Mouse (Mus musculus) liver, embryonic 14 days (tissue): ENCODE measurements around the gene Tdp1. TPM values are rescaled to one million over a fixed set of nuclear protein-coding genes. Genes with fewer than 3 reads are reported as not detected.

Source experiments
- polyA plus RNA-seq: library from polyadenylated mRNA; depleted of rRNA; stranded (reverse); fragments of >200 nt; gene quantifications from 2 replicates; pipeline ENCODE4 v1.2.3, GENCODE M21; 2012; rRNA removed

Gene Tdp1
- 15.5 and 17.9 TPM in 2 replicates for polyA plus RNA-seq

GRCm38 (mm10) chr12:99884269-99885261 lies at the start of gene Tdp1, which contains the start of gene Efcab11:
Tdp1 (plus strand) TSS chr12:99884517.
Efcab11 (minus strand) TSS chr12:99884439.

DNA sequence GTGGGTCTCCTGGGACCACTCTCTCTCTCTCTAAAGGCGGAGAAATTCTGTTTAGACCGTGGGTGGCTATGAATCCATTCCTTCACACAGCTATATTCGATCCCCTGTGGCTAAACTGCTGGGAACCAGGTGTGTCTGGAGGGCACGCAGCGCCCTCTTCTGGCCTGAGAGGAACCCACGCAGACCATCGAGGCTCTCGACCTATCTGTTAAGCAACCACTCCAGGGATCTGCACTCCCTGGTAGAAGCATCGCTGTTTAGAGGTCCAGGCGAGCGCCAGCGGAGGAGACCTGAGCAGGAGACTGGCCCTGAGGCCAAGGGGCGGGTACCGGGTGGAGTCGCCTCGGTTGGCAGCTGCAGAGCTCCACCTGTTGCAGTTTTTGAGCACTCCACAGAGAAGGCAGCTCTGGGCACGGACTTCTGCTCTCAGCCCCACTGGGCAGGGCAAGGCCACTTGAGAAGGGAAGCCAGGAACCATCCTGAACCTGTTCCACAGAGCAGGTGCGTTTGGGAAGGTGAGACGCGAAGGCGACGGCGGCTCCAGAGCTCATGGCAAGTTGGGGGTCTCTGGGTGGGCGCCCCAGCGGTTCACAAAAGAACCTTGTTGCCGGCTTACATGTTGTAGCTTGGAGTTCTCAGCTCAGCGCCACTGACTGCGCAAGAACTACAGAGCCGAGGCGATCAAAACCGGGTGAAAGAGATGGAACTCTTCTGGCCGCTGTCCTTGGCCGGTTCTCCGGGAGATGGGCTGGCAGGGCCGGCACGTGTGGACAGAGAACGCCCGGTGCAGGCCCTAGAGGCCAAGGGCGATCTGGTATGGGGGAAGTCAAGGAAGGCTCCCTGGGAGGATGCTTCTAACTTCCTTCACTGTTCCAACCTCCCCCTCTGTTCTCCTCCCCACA lies 80.2 kb downstream of the Tdp1 start, which contains the start of gene Kcnk13:
Gene Kcnk13, plus strand, starts transcription at position 199 of the 902 bp plus-strand sequence.

Other genes starting within 250 kb of the Tdp1 start
- gene Efcab11, start 78 bp upstream of the Tdp1 start, polyA plus RNA-seq = 2.4 and 3.1 TPM in 2 replicates
- gene Kcnk13, start 80.0 kb downstream of the Tdp1 start, polyA plus RNA-seq = 0.19 and 0.27 TPM in 2 replicates
- gene Psmc1, start 225.6 kb downstream of the Tdp1 start, polyA plus RNA-seq = 72.2 and 76.6 TPM in 2 replicates